Mouse (Mus musculus) limb, embryonic 13.5 days (tissue): Measurements from ENCODE around the gene Cdh6. TPM values are rescaled to one million over a fixed set of nuclear protein-coding genes. Genes with fewer than 3 reads are reported as not detected.

Experiments used
- ATAC-seq: fragments of 200-750 bp; cut with Nextera tagmentation; 2 replicates; pipeline ENCODE4 v1.8.0; 2017; ENCODE audit warnings: low read depth, moderate number of reproducible peaks, moderate TSS enrichment; ENCODE audit not compliant: low FRiP score
- H3K27ac ChIP-seq: fragments of 300-500 bp; sonication (generic); 2 replicates; pipeline ENCODE4 v1.5.1; 2015; ENCODE audit warnings: inconsistent platforms, mild to moderate bottlenecking, moderate library complexity
- H3K27me3 ChIP-seq: fragments of 300-500 bp; sonication (generic); 2 replicates; pipeline ENCODE4 v1.6.1; 2015; ENCODE audit warnings: mild to moderate bottlenecking, inconsistent platforms
- H3K36me3 ChIP-seq: fragments of 300-500 bp; sonication (generic); 2 replicates; pipeline ENCODE4 v1.6.1; 2015; ENCODE audit warnings: inconsistent platforms, mild to moderate bottlenecking, moderate library complexity
- H3K4me1 ChIP-seq: fragments of 300-500 bp; sonication (generic); 2 replicates; pipeline ENCODE4 v1.6.1; 2015; ENCODE audit warnings: inconsistent platforms
- H3K4me2 ChIP-seq: fragments of 300-500 bp; sonication (generic); replicated peaks from 2 replicates; pipeline ENCODE4 v1.6.1; 2015; ENCODE audit warnings: inconsistent platforms, mild to moderate bottlenecking, moderate library complexity
- H3K4me3 ChIP-seq: fragments of 300-500 bp; sonication (generic); 2 replicates; pipeline ENCODE4 v1.5.1; 2015; ENCODE audit warnings: moderate library complexity, mild to moderate bottlenecking, inconsistent platforms
- H3K9ac ChIP-seq: fragments of 300-500 bp; sonication (generic); 2 replicates; pipeline ENCODE4 v1.6.1; 2015; ENCODE audit warnings: mild to moderate bottlenecking, inconsistent platforms
- H3K9me3 ChIP-seq: fragments of 300-500 bp; sonication (generic); 2 replicates; pipeline ENCODE4 v1.6.1; 2016; ENCODE audit warnings: inconsistent platforms
- WGBS: fragments of 180-500 bp; shearing (Covaris S2); methylation state at CpG from one replicate; pipeline ENCODE4 v1.1.7; 2015; 5-methylcytosine and 5-hydroxymethylcytosine counted together
- polyA plus RNA-seq: library from polyadenylated mRNA; unstranded; fragments of >200 nt; fragmentation: Nextera tagmentation; extraction: Ambion mirVana; gene quantifications from 2 replicates; pipeline ENCODE4 v1.2.1, GENCODE M21; 2015

Cdh6 gene
- polyA plus RNA-seq, 1 experiment from 2014 or later = 14.3 TPM

DNA sequence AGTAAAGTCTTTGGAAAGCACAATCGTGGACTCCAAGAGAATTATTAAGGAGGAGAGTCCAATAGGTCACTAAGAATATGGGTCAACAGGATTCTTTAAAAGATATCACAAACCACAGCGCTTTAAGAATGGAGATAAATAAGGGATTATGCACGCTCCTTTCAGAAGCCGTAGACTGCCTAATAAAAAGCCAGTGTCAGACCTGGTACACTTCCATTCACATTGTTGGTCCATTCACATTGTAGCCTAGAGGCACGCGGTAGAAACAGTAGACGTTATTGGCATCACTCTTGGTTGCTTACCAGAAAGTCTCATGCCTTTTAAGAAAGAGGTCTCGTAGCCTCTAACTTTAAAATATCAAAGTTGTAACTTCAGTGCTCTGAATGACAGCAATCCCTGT, 8.0 kb upstream of the Cdh6 start:
- Histone ChIP-seq H3K27me3 (peaks cover 2% of the 10 kb centered on the region; the same call in 1 of the 2 replicates), H3K9ac (no peak overlapping the region), H3K36me3 (no peaks in the 10 kb centered on the region), H3K27ac (no peak overlapping the region), H3K4me1 (no peaks in the 10 kb centered on the region), H3K4me2 (no peak overlapping the region), H3K9me3 (no peaks in the 10 kb centered on the region), H3K4me3 (no peak overlapping the region)
- no peak for ATAC-seq
- 82% methylated on average over 8 of the region's 8 CpGs for WGBS

DNA sequence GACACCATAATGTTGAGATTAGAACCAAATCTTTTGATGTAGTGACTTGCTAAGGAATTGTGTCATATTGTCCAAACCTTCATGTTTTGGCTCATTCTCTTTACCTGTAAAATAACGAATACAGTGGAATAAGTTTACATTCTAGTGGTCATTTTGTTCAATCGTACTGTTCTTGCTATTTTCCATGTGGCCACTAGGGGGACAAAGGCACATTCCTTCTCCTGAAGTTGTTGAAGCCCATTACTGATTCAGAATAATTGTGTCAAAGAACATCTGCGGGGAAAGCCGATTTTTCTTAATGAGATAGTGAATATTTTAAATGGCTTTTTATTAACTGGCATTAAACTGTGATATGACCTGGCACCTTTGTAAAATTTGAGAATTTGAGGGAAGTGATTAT, 7.5 kb upstream of the Cdh6 start:
- H3K4me3 ChIP-seq = no peak overlapping the region
- no peak overlapping the region for H3K4me2 ChIP-seq
- no peaks in the 10 kb centered on the region for H3K36me3 ChIP-seq
- 36% methylated on average over 4 of the region's 4 CpGs for WGBS
- ATAC-seq = no peak
- no peaks in the 10 kb centered on the region for H3K9me3 ChIP-seq
- peaks cover 3% of the 10 kb centered on the region; the same call in 1 of the 2 replicates for H3K27me3 ChIP-seq
- peaks cover under 1% of the 10 kb centered on the region; the same call in 1 of the 2 replicates for H3K4me1 ChIP-seq
- no peak overlapping the region for H3K9ac ChIP-seq
- no peak overlapping the region for H3K27ac ChIP-seq

DNA sequence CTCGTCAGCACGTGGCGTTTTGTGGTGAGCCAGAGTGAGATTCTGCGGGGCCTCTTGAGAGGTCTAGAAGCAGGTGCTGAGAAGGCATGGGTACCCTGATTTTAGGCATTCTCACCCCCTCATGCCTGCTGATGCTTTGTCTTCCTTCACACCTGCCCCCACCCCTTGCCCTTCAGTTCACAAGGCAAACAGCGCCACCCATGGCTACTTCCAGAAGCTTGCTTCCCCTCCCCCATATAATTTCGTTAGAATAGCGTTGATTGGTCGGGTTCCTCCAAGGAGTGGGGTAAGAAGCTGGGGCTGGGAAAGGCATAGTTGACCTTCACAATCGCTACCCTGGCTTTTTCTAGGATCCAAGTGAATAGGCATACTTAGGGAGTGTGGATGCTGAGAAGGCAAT, 2.5 kb upstream of the Cdh6 start:
- Histone ChIP-seq H3K9ac (no peak overlapping the region), H3K27ac (no peak overlapping the region), H3K9me3 (no peaks in the 10 kb centered on the region), H3K27me3 (peaks cover 21% of the 10 kb centered on the region), H3K36me3 (no peaks in the 10 kb centered on the region), H3K4me3 (no peak overlapping the region), H3K4me1 (peaks cover 19% of the 10 kb centered on the region), H3K4me2 (0 out of 2 replicates have a peak overlapping the region, but pooled peaks have one; percentile 16)
- no peak for ATAC-seq
- WGBS = 12% methylated on average over 9 of the region's 9 CpGs

DNA sequence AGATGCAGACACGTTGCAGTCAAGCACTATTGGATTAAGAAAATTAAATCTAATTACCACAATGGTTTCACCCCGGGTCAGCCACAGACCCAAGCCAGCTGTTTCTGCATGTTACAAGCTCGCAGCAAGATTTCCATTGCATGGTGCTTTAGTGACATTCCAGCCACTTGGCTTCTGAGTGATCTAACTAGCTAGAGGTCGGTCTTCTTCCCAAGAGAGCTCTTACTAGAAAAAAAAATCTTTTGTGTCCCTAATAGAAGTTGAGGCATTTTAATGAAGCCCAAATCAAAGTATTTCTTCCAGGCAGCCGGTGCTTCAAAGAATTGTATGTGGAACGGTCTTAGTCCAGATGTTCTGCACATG, 1.1 kb upstream of the Cdh6 start:
- Histone ChIP-seq H3K9ac (no peak overlapping the region), H3K4me3 (peak overlapping the region; percentile 58), H3K27ac (no peak overlapping the region), H3K4me1 (peaks cover 19% of the 10 kb centered on the region), H3K9me3 (no peaks in the 10 kb centered on the region), H3K36me3 (no peaks in the 10 kb centered on the region), H3K4me2 (peak overlapping the region; percentile 90), H3K27me3 (peaks cover 27% of the 10 kb centered on the region)
- no peak for ATAC-seq
- 3% methylated on average over 6 of the region's 6 CpGs for WGBS

DNA sequence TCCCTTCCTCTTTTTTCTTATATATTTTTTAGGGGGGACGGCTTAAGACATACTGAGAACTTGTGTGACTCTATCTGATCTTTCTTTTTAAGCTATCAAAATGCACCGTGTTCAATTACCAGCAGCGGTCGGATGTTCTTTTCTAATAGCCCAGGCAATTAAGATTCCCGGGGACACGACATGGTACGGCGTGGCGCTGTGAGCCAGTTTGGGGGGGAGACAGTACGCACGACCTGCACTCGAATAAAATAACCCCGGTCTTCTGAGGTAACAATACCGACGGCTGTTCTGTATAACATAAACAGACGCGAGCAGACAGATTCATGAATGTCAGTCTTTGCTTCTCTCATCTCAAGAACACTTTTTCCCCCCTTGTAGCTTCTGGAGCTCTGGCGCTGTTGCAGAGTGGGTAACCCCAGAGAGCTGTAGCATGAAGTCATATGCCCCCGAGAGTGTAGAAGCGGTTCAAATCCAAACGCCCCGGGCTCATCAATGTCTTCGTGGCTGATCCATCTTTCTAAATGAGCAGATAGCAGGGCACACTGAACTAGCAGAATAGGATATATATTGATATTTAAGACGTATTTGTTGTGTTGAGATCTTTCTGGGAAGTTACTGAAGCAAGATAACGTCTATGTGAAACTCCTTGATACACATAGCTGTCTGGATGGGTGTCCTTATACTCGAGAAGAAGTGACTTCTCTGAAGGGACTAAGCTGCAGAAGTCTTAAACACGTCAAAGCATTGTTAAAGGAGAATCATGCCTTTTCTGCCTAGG, 554 bp upstream of the Cdh6 start:
- H3K4me2 ChIP-seq = peak overlapping the region; percentile 90
- peak overlapping the region; percentile 74; the same call in 1 of the 2 replicates for H3K9ac ChIP-seq
- no peak overlapping the region; the same call in 1 of the 2 replicates for H3K27ac ChIP-seq
- ATAC-seq = no peak
- under 1% methylated on average over 27 of the region's 27 CpGs for WGBS
- peaks cover 19% of the 10 kb centered on the region for H3K4me1 ChIP-seq
- no peaks in the 10 kb centered on the region for H3K9me3 ChIP-seq
- H3K27me3 ChIP-seq = peaks cover 27% of the 10 kb centered on the region
- no peaks in the 10 kb centered on the region for H3K36me3 ChIP-seq
- peak overlapping the region; percentile 58 for H3K4me3 ChIP-seq

DNA sequence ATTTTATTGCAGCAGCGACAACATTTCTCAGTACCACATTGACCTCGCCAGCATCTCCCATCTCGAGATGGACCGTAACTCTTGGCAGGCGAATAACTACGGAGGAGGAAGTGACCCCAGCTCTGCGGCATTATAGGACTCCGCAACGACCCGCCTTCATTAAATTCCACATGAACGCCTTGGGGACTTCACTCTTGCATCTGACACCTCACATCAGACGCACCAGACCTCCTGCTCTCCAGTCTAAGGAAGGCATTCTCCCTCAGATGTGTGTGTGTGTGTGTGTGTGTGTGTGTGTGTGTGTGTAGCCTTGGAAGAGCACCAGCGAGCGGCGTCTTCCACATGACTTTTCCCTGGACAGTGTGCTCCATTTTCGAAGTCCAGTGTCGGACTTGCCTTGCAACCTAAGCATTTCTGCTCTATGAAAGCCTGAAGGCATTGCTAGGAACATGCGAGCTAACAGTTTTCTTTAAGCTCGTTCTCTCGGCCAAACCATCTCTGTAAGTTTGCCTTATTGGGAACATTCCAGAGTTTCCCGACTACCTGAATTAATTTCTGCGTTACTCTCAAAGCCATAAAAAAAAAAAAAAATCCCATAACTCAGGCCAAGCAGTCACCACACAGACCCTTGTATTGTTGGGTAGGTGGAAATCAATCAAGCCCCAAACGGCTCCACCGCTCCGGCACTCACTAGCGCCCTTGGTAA, 957 bp downstream of the Cdh6 start:
- Histone ChIP-seq H3K9me3 (no peaks in the 10 kb centered on the region), H3K4me2 (peak overlapping the region; percentile 90), H3K36me3 (no peaks in the 10 kb centered on the region), H3K27ac (peak overlapping the region; percentile 66), H3K4me3 (peak overlapping the region; percentile 58), H3K27me3 (peaks cover 27% of the 10 kb centered on the region), H3K4me1 (peaks cover 19% of the 10 kb centered on the region), H3K9ac (peak overlapping the region; percentile 74)
- WGBS = under 1% methylated on average over 26 of the region's 26 CpGs
- peak; percentile 45; the same call in 1 of the 2 replicates for ATAC-seq

DNA sequence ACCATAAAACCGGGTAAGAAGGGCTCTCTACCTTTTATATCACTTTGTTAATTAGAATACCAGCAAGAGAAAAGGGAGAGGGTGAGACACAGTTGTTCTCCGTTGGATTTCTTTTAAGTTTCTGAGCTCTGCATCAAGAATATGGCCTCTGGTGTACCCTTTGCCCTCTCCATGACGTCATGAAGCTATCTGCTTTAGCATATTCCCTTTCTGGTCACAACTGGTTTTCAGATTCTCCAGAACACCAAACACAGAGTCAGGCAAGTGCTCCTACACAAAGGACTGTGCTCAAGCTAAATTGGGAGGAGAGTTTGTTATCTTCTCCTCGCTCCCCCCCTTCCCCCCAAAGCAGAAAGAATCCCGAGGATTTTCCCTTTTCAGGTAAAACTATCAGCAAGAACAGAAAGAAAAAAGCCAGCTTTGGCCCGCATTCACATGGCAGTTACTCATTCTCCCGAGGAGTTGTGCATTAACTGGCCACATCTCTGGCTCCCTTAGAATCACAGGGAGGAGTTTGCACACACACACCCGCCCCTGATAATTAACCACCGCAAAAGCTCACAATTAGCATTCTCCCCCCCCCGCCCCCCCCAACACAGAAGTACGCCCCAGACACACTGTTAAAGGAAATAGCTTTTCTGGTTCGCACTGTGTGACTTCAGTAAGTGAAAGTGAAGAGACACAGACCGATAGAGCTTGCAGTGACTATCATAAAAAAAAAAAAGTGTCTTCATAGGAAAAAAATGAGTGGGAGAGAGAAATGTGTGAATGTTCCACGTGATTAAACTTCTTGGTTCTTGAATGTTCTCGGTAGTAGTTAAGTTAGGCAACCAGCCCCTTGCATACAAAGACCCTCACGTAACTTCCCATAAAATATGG, 1.8 kb downstream of the Cdh6 start:
- no peak for ATAC-seq
- Histone ChIP-seq H3K4me1 (peaks cover 19% of the 10 kb centered on the region), H3K9ac (peak overlapping the region; percentile 74), H3K36me3 (no peaks in the 10 kb centered on the region), H3K9me3 (no peaks in the 10 kb centered on the region), H3K4me2 (peak overlapping the region; percentile 90), H3K27me3 (peaks cover 27% of the 10 kb centered on the region), H3K4me3 (peak overlapping the region; percentile 58), H3K27ac (no peak overlapping the region)
- WGBS = 2% methylated on average over 16 of the region's 16 CpGs

DNA sequence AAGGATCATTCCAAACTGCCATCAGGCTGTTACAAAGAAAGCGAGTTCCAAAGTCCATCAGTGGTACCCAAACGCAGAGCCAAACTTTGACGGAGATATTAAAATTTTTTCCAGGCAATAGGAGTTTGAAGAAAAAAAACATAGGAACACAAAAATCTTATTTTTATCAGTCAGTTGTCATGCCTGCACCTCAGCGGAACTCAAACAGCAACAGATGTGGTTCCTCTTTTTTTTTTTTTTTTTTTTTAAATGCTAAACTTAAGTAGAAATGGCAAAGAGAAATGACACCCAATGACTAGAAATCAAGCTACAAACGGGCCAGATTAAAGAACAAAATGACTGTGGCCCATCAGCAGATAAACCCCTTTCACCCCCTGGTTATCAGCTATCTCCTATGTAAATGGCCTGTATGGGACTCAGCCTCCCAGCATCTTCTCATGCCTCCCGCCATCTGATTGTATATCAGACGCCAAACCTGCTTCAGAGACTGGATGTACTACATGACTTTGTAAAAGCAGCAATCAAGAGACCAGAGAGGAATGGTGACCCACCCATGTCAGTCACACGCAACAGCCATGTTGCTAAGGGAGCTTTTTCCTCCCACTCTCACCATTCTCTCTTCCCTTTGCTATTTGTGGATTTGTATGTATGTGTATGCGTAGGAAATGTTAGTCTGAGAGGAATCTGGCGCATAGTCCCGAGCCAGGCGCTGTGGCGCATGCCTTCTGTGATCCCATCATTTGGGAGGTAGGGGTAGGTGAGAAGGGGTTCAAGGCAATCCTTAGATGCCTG, 8.2 kb downstream of the Cdh6 start:
- 91% methylated on average over 13 of the region's 13 CpGs for WGBS
- H3K4me2 ChIP-seq = no peak overlapping the region
- no peak overlapping the region for H3K9ac ChIP-seq
- H3K27ac ChIP-seq = no peak overlapping the region
- no peak overlapping the region for H3K4me3 ChIP-seq
- H3K36me3 ChIP-seq = no peaks in the 10 kb centered on the region
- no peak for ATAC-seq
- no peaks in the 10 kb centered on the region for H3K27me3 ChIP-seq
- H3K4me1 ChIP-seq = no peaks in the 10 kb centered on the region
- no peaks in the 10 kb centered on the region for H3K9me3 ChIP-seq

DNA sequence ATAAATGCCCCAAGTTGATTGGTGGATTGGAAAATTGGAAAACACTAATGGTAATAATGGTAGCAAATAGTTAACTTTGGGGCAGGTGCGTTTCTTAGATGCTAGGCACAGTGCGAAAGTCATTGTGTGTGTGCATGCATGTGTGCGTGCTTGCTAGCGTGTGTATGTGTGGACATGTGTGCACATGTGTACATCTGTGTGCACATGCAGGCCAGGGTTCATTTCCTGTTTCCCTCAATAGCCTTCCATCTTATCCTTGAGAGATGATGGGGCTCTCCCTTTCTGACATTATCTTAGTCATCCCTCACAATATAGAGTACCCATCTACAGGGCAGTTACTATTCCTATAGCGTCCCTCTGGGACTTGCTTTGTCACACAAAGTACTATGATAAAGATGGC, 17.7 kb downstream of the Cdh6 start:
- Histone ChIP-seq H3K9ac (no peak overlapping the region), H3K36me3 (no peaks in the 10 kb centered on the region), H3K27me3 (no peaks in the 10 kb centered on the region), H3K4me3 (no peak overlapping the region), H3K9me3 (no peaks in the 10 kb centered on the region), H3K4me1 (no peaks in the 10 kb centered on the region), H3K27ac (no peak overlapping the region), H3K4me2 (no peak overlapping the region)
- 92% methylated on average over 5 of the region's 5 CpGs for WGBS
- no peak for ATAC-seq

DNA sequence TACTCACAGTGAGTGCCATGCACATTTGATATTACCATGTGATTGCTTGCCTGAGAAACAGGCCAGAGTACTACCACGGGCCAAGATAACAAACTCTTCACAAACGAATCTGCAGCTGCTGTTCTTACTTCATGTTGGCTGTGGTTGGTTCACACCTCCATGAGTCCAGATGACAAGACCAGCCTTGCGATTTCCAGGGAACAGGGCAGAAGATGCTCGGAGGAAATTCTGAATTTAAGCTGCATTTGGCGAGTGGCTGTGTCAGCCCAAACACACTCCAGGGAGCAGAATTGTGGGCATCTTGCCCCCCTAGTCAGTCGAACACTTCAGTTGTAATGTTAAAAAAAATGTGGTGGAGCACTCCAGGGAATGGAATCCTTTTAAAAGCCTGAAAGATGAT, 18.1 kb downstream of the Cdh6 start:
- ATAC-seq = no peak
- H3K4me3 ChIP-seq = no peak overlapping the region
- no peaks in the 10 kb centered on the region for H3K27me3 ChIP-seq
- no peaks in the 10 kb centered on the region for H3K4me1 ChIP-seq
- no peak overlapping the region for H3K4me2 ChIP-seq
- WGBS = 83% methylated on average over 6 of the region's 6 CpGs
- no peak overlapping the region for H3K27ac ChIP-seq
- no peaks in the 10 kb centered on the region for H3K9me3 ChIP-seq
- no peaks in the 10 kb centered on the region for H3K36me3 ChIP-seq
- H3K9ac ChIP-seq = no peak overlapping the region

DNA sequence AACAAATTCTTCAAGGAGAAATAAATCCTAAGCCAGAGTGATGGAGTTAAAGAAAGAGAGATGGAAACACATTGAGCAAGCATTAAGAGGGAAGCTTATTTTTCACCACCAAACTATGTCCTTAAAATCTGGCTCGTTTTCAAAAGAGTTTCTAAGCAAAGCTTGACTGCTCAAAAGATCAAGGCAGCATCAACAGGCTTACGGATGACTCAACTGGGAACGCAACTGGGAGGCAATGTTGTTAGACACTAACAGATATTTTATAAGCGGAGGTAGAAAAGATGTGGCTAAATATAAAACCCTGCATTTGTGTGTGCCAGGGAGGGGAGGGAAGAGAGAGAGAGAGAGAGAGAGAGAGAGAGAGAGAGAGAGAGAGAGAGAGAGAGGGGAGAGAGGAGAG, 31.5 kb downstream of the Cdh6 start:
- no peak overlapping the region for H3K27ac ChIP-seq
- no peak for ATAC-seq
- no peaks in the 10 kb centered on the region for H3K27me3 ChIP-seq
- H3K4me1 ChIP-seq = no peaks in the 10 kb centered on the region
- no peak overlapping the region for H3K4me2 ChIP-seq
- H3K4me3 ChIP-seq = no peak overlapping the region
- no peak overlapping the region for H3K9ac ChIP-seq
- WGBS = 64% methylated on average over 4 of the region's 4 CpGs
- no peaks in the 10 kb centered on the region for H3K36me3 ChIP-seq
- H3K9me3 ChIP-seq = no peaks in the 10 kb centered on the region
